Mouse (Mus musculus): ENCODE results near the gene Fbn1. TPM values are rescaled to one million over a fixed set of nuclear protein-coding genes. Genes with fewer than 3 reads are reported as not detected.

Gene Fbn1
- polyA plus RNA-seq, 1 experiment from 2014 or later: 32.5 TPM

- no peak overlapping the region for H3K4me2 ChIP-seq
- H3K4me1 ChIP-seq: peaks cover 21% of the 10 kb centered on the region
- no peaks in the 10 kb centered on the region for H3K27me3 ChIP-seq
- 71% methylated on average over 11 of the region's 11 CpGs for WGBS
- no peak overlapping the region for H3K4me3 ChIP-seq
- H3K9ac ChIP-seq: no peak overlapping the region
- ATAC-seq (ENCODE audit: borderline replicate concordance, extremely low read depth, low FRiP score, low TSS enrichment): no peak
- peaks cover 19% of the 10 kb centered on the region for H3K36me3 ChIP-seq
- peak overlapping the region; percentile 84 for H3K27ac ChIP-seq
- H3K9me3 ChIP-seq: no peaks in the 10 kb centered on the region
These were observed 153.2 kb downstream of the Fbn1 start for GRCm38 (mm10) chr2:125354587-125354986.

DNA sequence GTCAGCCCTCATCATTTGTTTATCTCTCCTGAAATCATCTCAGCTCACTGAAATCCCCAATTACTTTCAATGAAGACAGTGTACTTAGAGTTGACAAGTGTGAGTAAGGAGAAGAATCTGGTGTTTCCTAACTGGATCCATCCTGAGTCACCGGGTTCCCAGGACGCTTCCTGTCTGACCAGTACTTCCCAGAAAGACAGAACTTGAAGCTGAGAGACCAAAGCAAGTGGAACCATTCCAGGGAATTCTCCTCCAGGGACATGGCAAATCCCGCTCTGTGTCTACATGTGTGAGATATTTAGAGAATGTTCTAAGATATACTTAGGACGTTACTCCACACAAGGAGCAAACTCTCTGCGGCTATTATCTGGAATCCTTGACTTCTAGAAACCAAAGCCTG lies 158.6 kb downstream of the Fbn1 start:
- Histone ChIP-seq H3K4me2 (no peak overlapping the region), H3K27me3 (no peaks in the 10 kb centered on the region), H3K4me3 (no peak overlapping the region), H3K9ac (no peak overlapping the region), H3K27ac (peak overlapping the region; percentile 42), H3K9me3 (no peaks in the 10 kb centered on the region), H3K36me3 (peaks cover 24% of the 10 kb centered on the region), H3K4me1 (no peaks in the 10 kb centered on the region)
- peak; percentile 64 for ATAC-seq (ENCODE audit: borderline replicate concordance, extremely low read depth, low FRiP score, low TSS enrichment)
- WGBS: 49% methylated on average over 5 of the region's 5 CpGs

GRCm38 (mm10) chr2:125342181-125342950 lies 165.4 kb downstream of the Fbn1 start:
- Histone ChIP-seq H3K4me2 (no peak overlapping the region), H3K9me3 (no peaks in the 10 kb centered on the region), H3K27me3 (no peaks in the 10 kb centered on the region), H3K9ac (no peak overlapping the region), H3K27ac (no peak overlapping the region), H3K4me3 (no peak overlapping the region), H3K4me1 (peaks cover 3% of the 10 kb centered on the region; the same call in 1 of the 2 replicates), H3K36me3 (peaks cover 27% of the 10 kb centered on the region; the same call in 1 of the 2 replicates)
- 71% methylated on average over 21 of the region's 21 CpGs for WGBS
- no peak for ATAC-seq (ENCODE audit: borderline replicate concordance, extremely low read depth, low FRiP score, low TSS enrichment)

DNA sequence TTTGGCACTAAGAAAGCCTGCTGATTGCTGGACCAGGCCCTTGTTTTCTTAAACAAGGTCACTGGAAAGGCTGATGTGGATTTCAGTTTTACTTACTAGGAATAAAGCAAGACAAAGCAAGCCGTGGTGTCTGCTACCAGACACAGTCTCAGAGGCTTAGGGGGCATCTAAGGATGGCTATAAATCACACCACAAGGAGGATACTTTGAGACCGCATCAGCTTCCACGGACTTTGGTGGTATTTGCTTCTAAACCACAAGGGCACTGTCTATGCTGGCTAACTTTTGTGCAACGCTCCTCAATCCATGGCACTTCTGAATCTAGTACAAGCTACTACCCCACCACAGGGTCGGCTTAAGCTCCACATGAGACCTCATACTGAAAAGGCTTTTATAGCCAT lies 167.4 kb downstream of the Fbn1 start:
- Histone ChIP-seq H3K27ac (no peak overlapping the region), H3K4me3 (no peak overlapping the region), H3K9ac (no peak overlapping the region), H3K27me3 (no peaks in the 10 kb centered on the region), H3K9me3 (no peaks in the 10 kb centered on the region), H3K4me1 (peaks cover 3% of the 10 kb centered on the region; the same call in 1 of the 2 replicates), H3K36me3 (peaks cover 35% of the 10 kb centered on the region; the same call in 1 of the 2 replicates), H3K4me2 (no peak overlapping the region)
- no peak for ATAC-seq (ENCODE audit: borderline replicate concordance, extremely low read depth, low FRiP score, low TSS enrichment)
- WGBS: 85% methylated on average over 5 of the region's 5 CpGs

- Histone ChIP-seq H3K4me2 (no peak overlapping the region), H3K36me3 (peaks cover 37% of the 10 kb centered on the region), H3K4me1 (peaks cover 3% of the 10 kb centered on the region; the same call in 1 of the 2 replicates), H3K9me3 (no peaks in the 10 kb centered on the region), H3K27ac (no peak overlapping the region), H3K9ac (no peak overlapping the region), H3K27me3 (no peaks in the 10 kb centered on the region), H3K4me3 (no peak overlapping the region)
- no peak for ATAC-seq (ENCODE audit: borderline replicate concordance, extremely low read depth, low FRiP score, low TSS enrichment)
- WGBS: 71% methylated on average over 3 of the region's 3 CpGs
These were observed 170.6 kb downstream of the Fbn1 start for GRCm38 (mm10) chr2:125337239-125337638.

GRCm38 (mm10) chr2:125335206-125335605 lies 172.6 kb downstream of the Fbn1 start:
- Histone ChIP-seq H3K4me3 (no peak overlapping the region), H3K36me3 (peaks cover 43% of the 10 kb centered on the region), H3K4me1 (no peaks in the 10 kb centered on the region), H3K27ac (no peak overlapping the region), H3K9ac (no peak overlapping the region), H3K4me2 (no peak overlapping the region), H3K27me3 (no peaks in the 10 kb centered on the region), H3K9me3 (no peaks in the 10 kb centered on the region)
- WGBS: 92% methylated on average over 11 of the region's 11 CpGs
- ATAC-seq (ENCODE audit: borderline replicate concordance, extremely low read depth, low FRiP score, low TSS enrichment): no peak

GRCm38 (mm10) chr2:125334163-125334562 lies 173.6 kb downstream of the Fbn1 start:
- H3K4me2 ChIP-seq: no peak overlapping the region
- H3K4me3 ChIP-seq: no peak overlapping the region
- H3K9ac ChIP-seq: no peak overlapping the region
- no peaks in the 10 kb centered on the region for H3K4me1 ChIP-seq
- H3K27ac ChIP-seq: no peak overlapping the region
- no peaks in the 10 kb centered on the region for H3K9me3 ChIP-seq
- no peaks in the 10 kb centered on the region for H3K27me3 ChIP-seq
- no peak for ATAC-seq (ENCODE audit: borderline replicate concordance, extremely low read depth, low FRiP score, low TSS enrichment)
- H3K36me3 ChIP-seq: peaks cover 41% of the 10 kb centered on the region
- WGBS: 49% methylated on average over 4 of the region's 4 CpGs

- H3K36me3 ChIP-seq: peaks cover 32% of the 10 kb centered on the region
- WGBS: 84% methylated on average over 7 of the region's 7 CpGs
- no peaks in the 10 kb centered on the region for H3K4me1 ChIP-seq
These were observed 176.2 kb downstream of the Fbn1 start for GRCm38 (mm10) chr2:125331581-125331980.

GRCm38 (mm10) chr2:125330506-125330905 lies 177.3 kb downstream of the Fbn1 start:
- Histone ChIP-seq H3K36me3 (peaks cover 31% of the 10 kb centered on the region), H3K9ac (no peak overlapping the region), H3K4me1 (no peaks in the 10 kb centered on the region), H3K27ac (no peak overlapping the region), H3K4me3 (no peak overlapping the region), H3K27me3 (no peaks in the 10 kb centered on the region), H3K9me3 (no peaks in the 10 kb centered on the region), H3K4me2 (no peak overlapping the region)
- no peak for ATAC-seq (ENCODE audit: borderline replicate concordance, extremely low read depth, low FRiP score, low TSS enrichment)
- WGBS: 86% methylated on average over 10 of the region's 10 CpGs

More at GRCm38 (mm10) chr2:125331581-125331980, 176.2 kb downstream of the Fbn1 start:
- H3K4me3 ChIP-seq: no peak overlapping the region
- H3K27ac ChIP-seq: no peak overlapping the region
- H3K27me3 ChIP-seq: no peaks in the 10 kb centered on the region
- H3K9ac ChIP-seq: no peak overlapping the region
- no peaks in the 10 kb centered on the region for H3K9me3 ChIP-seq
- no peak overlapping the region for H3K4me2 ChIP-seq
- no peak for ATAC-seq (ENCODE audit: borderline replicate concordance, extremely low read depth, low FRiP score, low TSS enrichment)

DNA sequence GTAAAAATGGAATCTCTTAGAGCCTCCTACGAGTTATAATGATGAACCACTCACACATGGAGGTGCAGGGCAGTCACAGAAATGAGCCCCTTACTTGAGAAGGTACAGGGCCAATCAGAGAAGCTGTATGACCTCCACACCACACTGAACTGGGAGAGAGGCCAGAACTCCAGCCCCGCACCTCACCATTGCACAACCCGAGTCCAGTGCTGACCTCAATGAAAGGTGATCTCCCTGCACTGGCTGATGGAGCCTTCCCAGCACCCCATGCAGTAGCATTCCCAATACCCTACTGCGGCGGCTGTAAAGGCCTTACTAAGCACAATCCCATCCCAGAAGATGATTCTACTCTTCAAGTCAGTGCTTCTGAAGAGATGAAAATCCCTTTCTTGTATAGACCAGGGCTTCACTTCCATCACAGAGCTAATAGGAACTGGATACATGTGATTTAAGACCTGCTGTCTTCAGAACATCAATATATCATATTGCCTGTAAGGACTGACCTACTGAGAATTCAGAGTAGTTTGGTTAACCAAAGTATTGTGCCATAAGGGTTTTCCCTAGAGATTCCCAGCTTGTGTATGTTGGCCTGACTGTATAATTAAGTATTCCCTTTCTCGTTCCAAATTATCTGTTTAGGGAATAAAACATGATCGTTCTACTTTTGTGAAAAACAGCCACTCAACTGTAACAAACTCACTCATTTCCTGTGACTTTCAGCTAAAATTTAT lies 182.5 kb downstream of the Fbn1 start:
- no peak for ATAC-seq (ENCODE audit: borderline replicate concordance, extremely low read depth, low FRiP score, low TSS enrichment)
- no peaks in the 10 kb centered on the region for H3K27me3 ChIP-seq
- WGBS: 62% methylated on average over 7 of the region's 7 CpGs
- no peak overlapping the region for H3K4me3 ChIP-seq
- H3K9ac ChIP-seq: no peak overlapping the region
- peaks cover 17% of the 10 kb centered on the region for H3K36me3 ChIP-seq
- no peak overlapping the region for H3K27ac ChIP-seq
- no peak overlapping the region for H3K4me2 ChIP-seq
- peaks cover 3% of the 10 kb centered on the region; the same call in 1 of the 2 replicates for H3K4me1 ChIP-seq
- no peaks in the 10 kb centered on the region for H3K9me3 ChIP-seq

DNA sequence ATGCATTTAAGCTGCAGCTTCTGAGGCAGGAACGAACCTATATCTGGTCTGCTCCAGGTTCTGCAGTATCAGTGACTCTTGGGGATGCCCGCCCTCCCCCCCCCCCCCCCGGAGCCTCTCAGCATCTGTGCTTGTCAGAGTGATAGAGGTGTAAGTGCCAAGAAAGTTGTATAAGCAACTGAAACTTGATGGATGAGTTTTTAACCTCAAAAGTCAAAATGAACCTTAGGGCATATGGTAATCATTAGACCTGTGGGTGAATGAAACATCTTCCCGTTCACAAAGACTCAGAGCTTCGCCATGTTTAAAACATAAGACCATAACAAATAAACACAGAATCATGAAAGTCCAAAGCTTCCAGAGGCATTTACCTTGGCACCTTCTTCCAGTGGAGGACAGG lies 183.3 kb downstream of the Fbn1 start:
- WGBS: 38% methylated on average over 5 of the region's 5 CpGs
- Histone ChIP-seq H3K4me3 (no peak overlapping the region), H3K4me1 (peaks cover 3% of the 10 kb centered on the region; the same call in 1 of the 2 replicates), H3K36me3 (peaks cover 17% of the 10 kb centered on the region), H3K9me3 (no peaks in the 10 kb centered on the region), H3K27ac (no peak overlapping the region), H3K9ac (no peak overlapping the region), H3K27me3 (no peaks in the 10 kb centered on the region), H3K4me2 (no peak overlapping the region)
- no peak for ATAC-seq (ENCODE audit: borderline replicate concordance, extremely low read depth, low FRiP score, low TSS enrichment)

DNA sequence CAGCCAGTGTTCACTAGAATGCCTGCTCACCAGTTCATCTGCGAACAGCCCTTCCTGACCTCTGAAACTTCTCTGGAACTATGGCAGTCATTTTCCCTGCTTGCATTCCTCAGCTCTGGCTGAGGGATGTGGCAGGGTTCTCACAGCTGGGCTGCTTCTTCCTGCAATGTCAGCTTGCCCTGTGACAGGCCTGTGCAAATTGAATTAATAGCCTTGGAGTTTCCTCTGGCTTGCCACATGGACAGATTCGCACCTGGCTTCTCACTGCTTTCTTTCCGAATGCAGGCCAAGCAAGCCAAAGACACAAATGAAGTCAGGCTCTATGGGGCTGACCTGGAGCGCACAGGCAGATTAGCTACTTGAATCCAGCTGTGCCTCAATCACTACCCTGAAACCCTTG lies 184.4 kb downstream of the Fbn1 start:
- peaks cover 15% of the 10 kb centered on the region for H3K36me3 ChIP-seq
- H3K27me3 ChIP-seq: no peaks in the 10 kb centered on the region
- no peak overlapping the region for H3K4me2 ChIP-seq
- no peak; the same call in 1 of the 2 replicates for ATAC-seq (ENCODE audit: borderline replicate concordance, extremely low read depth, low FRiP score, low TSS enrichment)
- peaks cover 10% of the 10 kb centered on the region; the same call in 1 of the 2 replicates for H3K4me1 ChIP-seq
- no peak overlapping the region for H3K4me3 ChIP-seq
- no peak overlapping the region for H3K9ac ChIP-seq
- no peaks in the 10 kb centered on the region for H3K9me3 ChIP-seq
- no peak overlapping the region for H3K27ac ChIP-seq
- 44% methylated on average over 4 of the region's 4 CpGs for WGBS

Measured in lung, embryonic 15.5 days (tissue).